Mouse (Mus musculus): Measurements from ENCODE around the gene Ugt1a7c.

DNA sequence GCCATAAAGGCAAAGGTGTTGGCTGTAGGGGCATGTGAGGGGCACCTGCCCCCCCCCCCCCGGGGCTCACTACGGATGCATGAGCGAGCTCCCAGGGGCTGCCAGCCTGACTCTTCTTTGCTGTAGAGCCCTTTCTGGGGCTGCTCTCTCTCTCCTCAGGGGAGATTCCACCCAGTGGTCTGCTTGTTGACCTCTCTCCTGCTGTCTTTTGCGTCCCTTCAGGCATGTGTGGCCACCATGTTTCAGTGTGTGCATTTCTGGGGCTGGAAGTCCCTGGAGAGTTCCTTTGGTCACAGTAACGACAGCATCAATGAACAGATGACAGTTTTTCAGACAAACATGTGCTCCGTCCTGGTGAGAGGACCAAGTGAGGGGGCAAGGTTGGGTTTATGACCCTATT lies 163.5 kb downstream of the Ugt1a7c start:
- TF ChIP-seq CTCF (IDR thresholded peaks at IDR 0.05; ENCODE audit: low read depth) (no peak), EP300 (IDR thresholded peaks at IDR 0.05; ENCODE audit: low read depth) (no peak)
